9 mouse cellular contexts compared by ENCODE assay signal in genomic region chr15:8451071-8451470, GRCm38 (mm10). TPM values are rescaled to one million over a fixed set of nuclear protein-coding genes. Genes with fewer than 3 reads are reported as not detected.
A peak's percentile ranks its signal among the peaks of the same experiment; 100 is the strongest.
DNase-seq lines count a peak whose midpoint lies in the region; ATAC-seq and TF ChIP-seq lines count a peak whose summit lies in the region.
"Had no signal": no experiment of that assay in that cellular context is flagged by ENCODE, and none has a peak within 500 bp of the region (broad histone marks: within the 10 kb centered on the region; RNA-seq: fewer than 3 reads in every experiment).

No protein-coding gene starts in this region.

- no peaks in the 10 kb centered on the region for H3K27me3 ChIP-seq in heart, embryonic 11.5 days (ENCODE audit: control insufficient read depth, insufficient read depth, low read length)
- no peaks in the 10 kb centered on the region for H3K27me3 ChIP-seq in forebrain, postnatal 0 days (ENCODE audit: insufficient read depth, low read length)
- H3K27me3 ChIP-seq in liver, embryonic 12.5 days (replicated peaks): no peaks in the 10 kb centered on the region
- H3K27me3 ChIP-seq: limb, embryonic 15.5 days had no signal

- H3K4me3 ChIP-seq in heart, embryonic 11.5 days (ENCODE audit: low read depth, low read length): no peak overlapping the region
- no peak overlapping the region for H3K4me3 ChIP-seq in forebrain, postnatal 0 days (ENCODE audit: low read depth, low read length)
- no peak overlapping the region for H3K4me3 ChIP-seq in liver, embryonic 12.5 days
- H3K4me3 ChIP-seq: limb, embryonic 15.5 days had no signal

- H3K36me3 ChIP-seq in heart, embryonic 11.5 days (ENCODE audit: control insufficient read depth, insufficient read depth, low read length): no peaks in the 10 kb centered on the region
- no peaks in the 10 kb centered on the region for H3K36me3 ChIP-seq in forebrain, postnatal 0 days (ENCODE audit: insufficient read depth)
- no peaks in the 10 kb centered on the region for H3K36me3 ChIP-seq in liver, embryonic 12.5 days
- H3K36me3 ChIP-seq: limb, embryonic 15.5 days had no signal

- no peak overlapping the region for H3K9ac ChIP-seq in heart, embryonic 11.5 days (ENCODE audit: low read depth, low read length)
- H3K9ac ChIP-seq in forebrain, postnatal 0 days: no peak overlapping the region
- no peak overlapping the region for H3K9ac ChIP-seq in liver, embryonic 12.5 days
- H3K9ac ChIP-seq: limb, embryonic 15.5 days had no signal

- peak; percentile 69 for TF ChIP-seq CTCF in forebrain, postnatal 0 days (IDR thresholded peaks at IDR 0.05; ENCODE audit: low read depth)

- no peaks in the 10 kb centered on the region for H3K9me3 ChIP-seq in heart, embryonic 11.5 days (replicated peaks; ENCODE audit: control insufficient read depth, low read length)
- H3K9me3 ChIP-seq in forebrain, postnatal 0 days (ENCODE audit: low read length): no peaks in the 10 kb centered on the region
- no peaks in the 10 kb centered on the region for H3K9me3 ChIP-seq in liver, embryonic 12.5 days (replicated peaks)
- H3K9me3 ChIP-seq: limb, embryonic 15.5 days had no signal

- H3K4me2 ChIP-seq in heart, embryonic 11.5 days: no peak overlapping the region
- H3K4me2 ChIP-seq in forebrain, postnatal 0 days (ENCODE audit: low read depth): no peak overlapping the region
- H3K4me2 ChIP-seq in liver, embryonic 12.5 days: no peak overlapping the region
- H3K4me2 ChIP-seq: limb, embryonic 15.5 days had no signal

- 40% methylated on average over 3 of the region's 3 CpGs for WGBS in heart, embryonic 11.5 days (ENCODE audit: insufficient replicate concordance)
- 48% methylated on average over 3 of the region's 3 CpGs for WGBS in forebrain, postnatal 0 days
- 32% methylated on average over 3 of the region's 3 CpGs for WGBS in liver, embryonic 12.5 days (ENCODE audit: insufficient replicate concordance)

- peak; percentile 67 to 70 for DNase-seq in heart, adult 18-20 months
- peak; percentile 59 to 71 for DNase-seq in B cell, adult 2 months
- peak; percentile 41 for DNase-seq in forebrain, postnatal 0 days
- DNase-seq in skeletal muscle tissue, adult 2 months (ENCODE audit: low read depth, low spot score): peak; percentile 58
- DNase-seq in cerebellum, adult 9-11 months: no peak

- no peak for ATAC-seq in heart, embryonic 11.5 days (replicated peaks; ENCODE audit: insufficient number of reproducible peaks, low FRiP score, low TSS enrichment)
- ATAC-seq in activated CD4-positive, CD25-positive, alpha-beta regulatory T cell, adult 4 months: peak; percentile 91
- peak; percentile 79 for ATAC-seq in forebrain, postnatal 0 days
- peak; percentile 67; the same call in 1 of the 2 replicates for ATAC-seq in liver, embryonic 12.5 days

- H3K27ac ChIP-seq in heart, embryonic 11.5 days (ENCODE audit: low read depth, low read length): no peak overlapping the region
- H3K27ac ChIP-seq in forebrain, postnatal 0 days (ENCODE audit: low read depth, low read length): no peak overlapping the region
- H3K27ac ChIP-seq in liver, embryonic 12.5 days: no peak overlapping the region
- H3K27ac ChIP-seq: limb, embryonic 15.5 days had no signal

- H3K4me1 ChIP-seq in heart, embryonic 11.5 days (ENCODE audit: control insufficient read depth, insufficient read depth, low read length): peaks cover 2% of the 10 kb centered on the region; the same call in 1 of the 2 replicates
- H3K4me1 ChIP-seq in forebrain, postnatal 0 days (ENCODE audit: insufficient read depth): peaks cover 18% of the 10 kb centered on the region; the same call in 1 of the 2 replicates
- peaks cover 25% of the 10 kb centered on the region for H3K4me1 ChIP-seq in liver, embryonic 12.5 days

RNA-seq across cellular contexts. Expression of gene Nipbl, which starts 6.8 kb away (rescaled TPM):
- 10 to 100 TPM; 25.7 to 29.3 TPM for total RNA-seq in heart, adult 18-20 months (2021)
- 14.7 and 17.5 TPM in 2 replicates for polyA plus RNA-seq in heart, embryonic 11.5 days (2014; fragmentation: Nextera tagmentation; extraction: Ambion mirVana)
- 10 to 100 TPM; 41.1 to 41.4 TPM for polyA plus RNA-seq in activated CD4-positive, CD25-positive, alpha-beta regulatory T cell, adult 4 months (2017; shearing (Covaris generic))
- 15.7 and 20.7 TPM in 2 replicates for total RNA-seq in forebrain, postnatal 0 days (2014; rRNA removed)
- 5.5 and 10.5 TPM in 2 replicates for polyA plus RNA-seq in forebrain, postnatal 0 days (2015; fragmentation: Nextera tagmentation; extraction: Ambion mirVana)
- polyA plus RNA-seq in liver, embryonic 12.5 days (2016; fragmentation: Nextera tagmentation; extraction: Ambion mirVana): 10.0 and 10.2 TPM in 2 replicates
